Mouse (Mus musculus) Patski (cell line): Measurements from ENCODE around the gene Bglap. TPM values are rescaled to one million over a fixed set of nuclear protein-coding genes. Genes with fewer than 3 reads are reported as not detected.

Source experiments
- ATAC-seq: fragments of 100-300 bp; one replicate; pipeline ENCODE4 v1.8.0; 2021
- CTCF ChIA-PET: fragments of 350-600 bp; sonication (Branson Sonifier 250); formaldehyde crosslinking; loops from one replicate; lab custom pipeline; 2022; ENCODE audit warnings: inconsistent platforms; lab: Charles Lee
- POLR2A ChIA-PET: fragments of 350-600 bp; sonication (Branson Sonifier 250); formaldehyde crosslinking; loops from one replicate; lab custom pipeline; 2022; ENCODE audit warnings: antibody characterized with exemption, inconsistent platforms; lab: Charles Lee
- DNase-seq: peaks from one replicate; pipeline ENCODE4 v3.0.0-alpha.2; 2011; ENCODE audit warnings: low read depth, low spot score
- H3K27me3 ChIP-seq: fragments of 371-371 bp; one replicate; pipeline ENCODE4 v1.5.1; 2021
- CTCF ChIP-seq: fragments of 100-300 bp; IDR thresholded peaks from one replicate; pipeline ENCODE4 v1.5.1; 2021
- in situ Hi-C: fragments of 300-500 bp; cut with MboI; formaldehyde crosslinking; loops from 3 replicates; pipeline ENCODE4 v1.11.1; 2018; ENCODE audit warnings: low pct_unique_long_range_greater_than_20kb, mixed read lengths
- polyA plus RNA-seq: library from polyadenylated mRNA; unstranded; gene quantifications from one replicate; pipeline ENCODE4 v1.2.3, GENCODE M21; 2021

The Bglap gene
- polyA plus RNA-seq, 1 experiment from 2014 or later: 0.22 TPM

- CTCF ChIA-PET: no interaction called here
- no peaks in the 10 kb centered on the region for H3K27me3 ChIP-seq
- ATAC-seq: no peak
- no peak for DNase-seq
- TF ChIP-seq CTCF: no peak
- in situ Hi-C loops: no loop called here
- POLR2A ChIA-PET: interaction anchor here (0.6 kb wide), 1 partner anchor 48 kb away, joined by 4 read pairs; no protein-coding TSS in a partner anchor
Measured at GRCm38 (mm10) chr3:88365705-88366361, 18.4 kb downstream of the Bglap start.

- ATAC-seq (no peak), DNase-seq (no peak)
- POLR2A ChIA-PET: no interaction called here
- TF ChIP-seq CTCF: no peak
- no peaks in the 10 kb centered on the region for H3K27me3 ChIP-seq
- CTCF ChIA-PET: interaction anchor here (1.6 kb wide), 1 partner anchor 10 kb away, joined by 5 read pairs; no protein-coding TSS in a partner anchor
- in situ Hi-C loops: no loop called here
Measured at GRCm38 (mm10) chr3:88364337-88364736, 19.9 kb downstream of the Bglap start, which contains the start of gene Paqr6. Gene Paqr6, plus strand, starts transcription at chr3:88364584.

GRCm38 (mm10) chr3:88363700-88364099 lies 20.6 kb downstream of the Bglap start:
- ATAC-seq: no peak
- CTCF ChIA-PET: interaction anchor here (1.6 kb wide), 1 partner anchor 10 kb away, joined by 5 read pairs; no protein-coding TSS in a partner anchor
- no peak for TF ChIP-seq CTCF
- in situ Hi-C loops: no loop called here
- POLR2A ChIA-PET: no interaction called here
- no peak for DNase-seq
- no peaks in the 10 kb centered on the region for H3K27me3 ChIP-seq

- POLR2A ChIA-PET: interaction anchor here (0.6 to 0.9 kb wide), 4 partner anchors 10 to 41 kb away, joined by 3 read pairs; no protein-coding TSS in a partner anchor
Measured at GRCm38 (mm10) chr3:88361612-88362313, 22.5 kb downstream of the Bglap start.

GRCm38 (mm10) chr3:88361096-88361495 lies 23.2 kb downstream of the Bglap start:
- POLR2A ChIA-PET: interaction anchor here (1.0 kb wide), 1 partner anchor 9 kb away, joined by 3 read pairs; no protein-coding TSS in a partner anchor
- in situ Hi-C loops: no loop called here
- ATAC-seq (no peak), DNase-seq (no peak)
- no peak for TF ChIP-seq CTCF
- CTCF ChIA-PET: interaction anchor here (1.0 kb wide), 1 partner anchor 9 kb away, joined by 3 read pairs; no protein-coding TSS in a partner anchor
- H3K27me3 ChIP-seq: no peaks in the 10 kb centered on the region

More at GRCm38 (mm10) chr3:88361612-88362313, 22.5 kb downstream of the Bglap start:
- TF ChIP-seq CTCF: no peak
- CTCF ChIA-PET: interaction anchor here (1.0 kb wide), 1 partner anchor 10 kb away, joined by 3 read pairs; no protein-coding TSS in a partner anchor
- H3K27me3 ChIP-seq: no peaks in the 10 kb centered on the region
- no peak for ATAC-seq
- in situ Hi-C loops: no loop called here
- DNase-seq: no peak

GRCm38 (mm10) chr3:88359989-88360388 lies 24.3 kb downstream of the Bglap start:
- in situ Hi-C loops: no loop called here
- no peaks in the 10 kb centered on the region for H3K27me3 ChIP-seq
- TF ChIP-seq CTCF: no peak
- CTCF ChIA-PET: interaction anchor here (0.8 to 1.2 kb wide), 3 partner anchors 14 to 28 kb away, joined by 3 to 4 read pairs (median 3); no protein-coding TSS in a partner anchor
- POLR2A ChIA-PET: interaction anchor here (1.0 kb wide), 1 partner anchor 8 kb away, joined by 3 read pairs; no protein-coding TSS in a partner anchor
- DNase-seq (no peak), ATAC-seq (no peak)

GRCm38 (mm10) chr3:88359584-88359983 lies 24.7 kb downstream of the Bglap start:
- TF ChIP-seq CTCF: no peak
- CTCF ChIA-PET: interaction anchor here (1.1 to 1.2 kb wide), 3 partner anchors 14 to 28 kb away, joined by 3 to 5 read pairs (median 4); no protein-coding TSS in a partner anchor
- H3K27me3 ChIP-seq: no peaks in the 10 kb centered on the region
- DNase-seq (no peak), ATAC-seq (no peak)
- in situ Hi-C loops: no loop called here
- POLR2A ChIA-PET: interaction anchor here (0.8 kb wide), 1 partner anchor 11 kb away, joined by 3 read pairs; no protein-coding TSS in a partner anchor

GRCm38 (mm10) chr3:88354396-88355165 lies 29.7 kb downstream of the Bglap start:
- ChIA-PET CTCF (interaction anchor here (0.8 to 1.3 kb wide), 2 partner anchors 10 to 12 kb away, joined by 4 to 5 read pairs; partner anchors contain the start of gene Paqr6), POLR2A (interaction anchor here (0.6 kb wide), 2 partner anchors 41 to 601 kb away, joined by 4 read pairs; no protein-coding TSS in a partner anchor)
- in situ Hi-C loops: no loop called here
- TF ChIP-seq CTCF: no peak
- no peak for DNase-seq
- H3K27me3 ChIP-seq: no peaks in the 10 kb centered on the region
- ATAC-seq: no peak

- ChIA-PET CTCF (interaction anchor here (0.8 kb wide), 1 partner anchor 13 kb away, joined by 3 read pairs; no protein-coding TSS in a partner anchor), POLR2A (interaction anchor here (0.7 to 1.7 kb wide), 3 partner anchors 14 to 22 kb away, joined by 3 to 7 read pairs (median 3); no protein-coding TSS in a partner anchor)
- DNase-seq: no peak
- H3K27me3 ChIP-seq: no peaks in the 10 kb centered on the region
- TF ChIP-seq CTCF: no peak
- in situ Hi-C loops: no loop called here
- no peak for ATAC-seq
Measured at GRCm38 (mm10) chr3:88352907-88353306, 31.4 kb downstream of the Bglap start.
